Mouse (Mus musculus) ES-CJ7 (cell line): Measurements from ENCODE around the gene Tkt.

Source experiments
- DNase-seq: peaks from one replicate; pipeline ENCODE4 v3.0.0; 2011; ENCODE audit warnings: low read depth, low spot score

Tkt gene

DNA sequence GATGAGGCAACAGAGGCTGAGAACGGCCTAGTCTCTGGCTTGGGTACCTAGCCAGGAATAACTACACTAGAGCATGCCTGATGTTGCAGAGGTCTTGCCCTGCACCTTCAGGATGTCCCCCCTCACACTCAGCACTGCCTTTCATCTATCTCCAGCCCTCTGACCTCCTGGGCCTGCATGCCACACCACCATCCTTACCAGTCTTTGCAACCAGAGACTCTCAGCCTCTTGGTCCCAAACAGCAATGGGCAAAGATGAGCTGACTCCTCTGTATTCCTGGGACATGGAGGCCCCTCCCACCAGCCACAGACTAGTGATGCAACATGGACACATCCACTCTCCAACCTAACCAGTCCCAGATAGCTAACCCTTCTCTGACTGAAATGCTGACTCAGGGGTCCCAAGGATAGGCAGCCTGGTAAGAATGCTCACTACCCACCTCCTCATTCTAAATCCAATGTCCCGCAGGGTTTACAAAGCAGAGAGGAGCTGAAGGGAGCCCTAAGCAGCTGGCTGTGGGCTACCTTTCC is 70.7 kb downstream of the Tkt start:
- DNase-seq, result no peak

DNA sequence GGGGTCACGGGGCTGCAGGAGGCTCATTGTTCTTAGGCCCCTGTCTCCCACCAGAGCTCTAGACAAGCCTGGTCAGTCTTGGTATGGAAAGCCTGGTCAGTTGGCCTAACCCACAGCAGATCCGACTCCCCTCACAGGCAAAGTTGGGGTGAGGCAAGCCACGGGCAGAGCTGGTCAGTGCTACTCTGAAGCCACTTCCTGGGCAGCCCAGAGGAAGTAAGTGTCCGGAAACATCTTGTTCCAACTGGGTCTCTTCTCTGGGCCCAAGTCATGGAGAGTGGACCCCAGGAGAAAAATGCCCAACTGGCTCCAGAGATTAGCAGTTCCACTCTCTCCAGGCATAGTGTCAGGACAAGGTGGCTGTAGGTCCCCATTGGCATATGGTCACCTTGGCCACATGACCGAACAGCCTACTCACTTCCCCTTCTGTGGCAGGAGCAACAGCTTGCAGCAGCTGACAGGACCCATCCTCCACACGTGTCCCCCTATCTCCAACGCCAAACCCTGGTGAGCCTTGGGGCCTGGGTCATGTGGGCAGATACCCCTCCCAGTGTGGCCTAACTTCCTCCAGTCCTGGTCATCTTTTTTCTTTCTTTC is 71.9 kb downstream of the Tkt start:
- no peak for DNase-seq

DNA sequence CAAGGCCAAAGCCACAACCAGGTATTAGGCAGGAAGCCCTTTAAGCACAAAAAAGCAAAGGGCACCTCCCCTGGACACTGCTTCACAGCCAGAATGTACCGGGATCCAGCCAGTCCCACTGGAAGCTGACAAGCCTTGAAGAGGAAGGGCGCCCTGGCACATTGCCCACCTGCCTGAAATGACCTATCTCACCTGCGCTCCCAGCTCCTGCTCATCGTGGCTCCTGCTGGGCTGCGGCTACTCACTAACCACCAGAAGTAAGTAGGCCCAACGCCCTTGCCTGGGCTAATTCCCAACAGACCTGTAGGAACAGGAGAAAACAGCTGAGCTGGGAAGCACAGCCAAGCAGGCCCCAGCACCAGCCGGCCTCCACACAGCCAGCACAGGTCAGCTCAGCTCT is 74.0 kb downstream of the Tkt start:
- DNase-seq, result no peak

DNA sequence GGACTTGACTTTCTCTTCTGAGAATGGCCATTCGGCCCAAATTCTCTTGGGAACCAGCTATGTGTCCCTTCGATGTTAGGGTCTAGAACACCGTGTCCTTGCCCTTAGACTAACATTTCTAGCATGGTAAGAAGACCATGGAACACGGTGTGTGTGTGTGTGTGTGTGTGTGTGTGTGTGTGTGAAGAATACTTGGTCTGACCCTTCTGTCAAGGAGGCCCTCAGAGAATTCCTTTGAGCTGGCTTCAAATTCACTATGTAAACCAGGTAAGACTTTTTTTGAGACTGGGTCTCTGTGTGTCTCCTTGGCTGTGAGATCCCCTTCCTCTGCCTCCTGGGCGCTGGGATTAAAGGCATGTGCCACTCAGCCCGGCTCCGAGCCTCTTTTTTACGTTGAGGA is 74.4 kb downstream of the Tkt start:
- DNase-seq, result no peak
